Mouse (Mus musculus): ENCODE data around the gene Mum1. TPM values are rescaled to one million over a fixed set of nuclear protein-coding genes. Genes with fewer than 3 reads are reported as not detected.

Mum1 gene
- 10 to 100 TPM; 36.1 to 46.4 TPM for total RNA-seq (2023)

GRCm38 (mm10) chr10:80226416-80227165 lies at the start of gene Mum1:
Mum1 (plus strand) TSS chr10:80226434.

GRCm38 (mm10) chr10:80179068-80180051 lies 46.9 kb upstream of the Mum1 start, which contains the start of gene Efna2:
Efna2 (plus strand) TSS chr10:80179482.

GRCm38 (mm10) chr10:80248971-80249640 lies 22.9 kb downstream of the Mum1 start, which contains the start of gene Ndufs7:
Ndufs7 (plus strand) TSS chr10:80249121.

GRCm38 (mm10) chr10:80260642-80261584 lies 34.7 kb downstream of the Mum1 start, which contains the start of the genes Gamt and Dazap1:
Gamt (minus strand) TSS chr10:80261012.
Dazap1 (plus strand) TSS chr10:80261486.

GRCm38 (mm10) chr10:80292251-80293146 lies 66.3 kb downstream of the Mum1 start, which contains the start of gene Rps15:
Rps15 (plus strand) TSS chr10:80292453.

Other genes with a start within 250 kb of the Mum1 start
- 100 to 1,000 TPM; 159 to 170 TPM for gene Tmem259, start 242.1 kb upstream of the Mum1 start, total RNA-seq (2023)
- 100 to 1,000 TPM; 264 to 285 TPM for gene Cnn2, start 237.8 kb upstream of the Mum1 start, total RNA-seq (2023)
- 100 to 1,000 TPM; 123 to 126 TPM for gene Abca7, start 229.9 kb upstream of the Mum1 start, total RNA-seq (2023)
- 100 to 1,000 TPM; 445 to 469 TPM for gene Arhgap45, start 209.8 kb upstream of the Mum1 start, total RNA-seq (2023)
- gene Polr2e, start 186.6 kb upstream of the Mum1 start, total RNA-seq (2023) = 10 to 100 TPM; 70.3 to 88.5 TPM
- gene Gpx4, start 179.3 kb upstream of the Mum1 start, total RNA-seq (2023) = 100 to 1,000 TPM; 295 to 325 TPM
- 100 to 1,000 TPM; 221 to 224 TPM for gene Sbno2, start 120.9 kb upstream of the Mum1 start, total RNA-seq (2023)
- gene Stk11, start 110.6 kb upstream of the Mum1 start, total RNA-seq (2023) = 100 to 1,000 TPM; 122 to 129 TPM
- gene Atp5d, start 87.8 kb upstream of the Mum1 start, total RNA-seq (2023) = 100 to 1,000 TPM; 165 to 182 TPM
- gene Cbarp, start 85.6 kb upstream of the Mum1 start, total RNA-seq (2023) = 1 to 10 TPM; 3.7 to 4.5 TPM
- 100 to 1,000 TPM; 150 to 162 TPM for gene Midn, start 78.2 kb upstream of the Mum1 start, total RNA-seq (2023)
- gene Cirbp, start 60.4 kb upstream of the Mum1 start, total RNA-seq (2023) = 10 to 100 TPM; 46.0 to 76.6 TPM
- gene 1600002K03Rik, start 53.5 kb upstream of the Mum1 start, total RNA-seq (2023) = 10 to 100 TPM; 11.8 to 19.2 TPM
- gene Efna2, start 47.0 kb upstream of the Mum1 start, total RNA-seq (2023) = under 1 TPM; 0.24 to 0.49 TPM
- 10 to 100 TPM; 70.2 to 74.7 TPM for gene Ndufs7, start 22.7 kb downstream of the Mum1 start, total RNA-seq (2023)
- gene Gamt, start 34.6 kb downstream of the Mum1 start, total RNA-seq (2023) = 10 to 100 TPM; 12.4 to 13.8 TPM
- gene Dazap1, start 35.1 kb downstream of the Mum1 start, total RNA-seq (2023) = 10 to 100 TPM; 83.2 to 97.3 TPM
- 1,000 to 10,000 TPM; 1,532 to 1,602 TPM for gene Rps15, start 66.0 kb downstream of the Mum1 start, total RNA-seq (2023)
- gene Apc2, start 69.5 kb downstream of the Mum1 start, total RNA-seq (2023) = under 1 TPM in 1 of 2 experiments, not detected in 1; 0.06 TPM
- 10 to 100 TPM; 26.6 to 30.0 TPM for gene 2310011J03Rik, start 94.1 kb downstream of the Mum1 start, total RNA-seq (2023)
- not detected for gene Pcsk4, start 103.1 kb downstream of the Mum1 start, total RNA-seq (2023)
- gene Reep6, start 103.5 kb downstream of the Mum1 start, total RNA-seq (2023) = not detected
- gene Adamtsl5, start 122.0 kb downstream of the Mum1 start, total RNA-seq (2023) = under 1 TPM; 0.63 to 0.64 TPM
- gene Plk5, start 130.0 kb downstream of the Mum1 start, total RNA-seq (2023) = not detected
- gene Mex3d, start 161.2 kb downstream of the Mum1 start, total RNA-seq (2023) = 1 to 10 TPM; 9.4 to 9.6 TPM
- gene Mbd3, start 173.1 kb downstream of the Mum1 start, total RNA-seq (2023) = 10 to 100 TPM; 51.5 to 54.6 TPM
- gene Uqcr11, start 180.4 kb downstream of the Mum1 start, total RNA-seq (2023) = 10 to 100 TPM; 87.0 to 91.8 TPM
- 10 to 100 TPM; 45.8 to 51.3 TPM for gene Tcf3, start 207.2 kb downstream of the Mum1 start, total RNA-seq (2023)